Mouse (Mus musculus) liver, postnatal 0 days (tissue): Measurements from ENCODE around the gene Ovch2.

Experiments used
- CTCF ChIP-seq: sonication (generic); IDR thresholded peaks from 2 replicates; pipeline ENCODE4 v1.5.1; 2016; ENCODE audit warnings: antibody characterized with exemption, low read depth
- EP300 ChIP-seq: IDR thresholded peaks from 2 replicates; pipeline ENCODE4 v1.6.1; 2016; ENCODE audit warnings: antibody characterized with exemption, low read depth, mild to moderate bottlenecking

GRCm38 (mm10) chr7:107733162-107733561, 67.8 kb downstream of the Ovch2 start:
- TF ChIP-seq CTCF = peak; percentile 20; the same call in 1 of the 2 replicates
- no peak for TF ChIP-seq EP300
